Comparison of ENCODE assay signal across 20 mouse cellular contexts in the genomic region with DNA sequence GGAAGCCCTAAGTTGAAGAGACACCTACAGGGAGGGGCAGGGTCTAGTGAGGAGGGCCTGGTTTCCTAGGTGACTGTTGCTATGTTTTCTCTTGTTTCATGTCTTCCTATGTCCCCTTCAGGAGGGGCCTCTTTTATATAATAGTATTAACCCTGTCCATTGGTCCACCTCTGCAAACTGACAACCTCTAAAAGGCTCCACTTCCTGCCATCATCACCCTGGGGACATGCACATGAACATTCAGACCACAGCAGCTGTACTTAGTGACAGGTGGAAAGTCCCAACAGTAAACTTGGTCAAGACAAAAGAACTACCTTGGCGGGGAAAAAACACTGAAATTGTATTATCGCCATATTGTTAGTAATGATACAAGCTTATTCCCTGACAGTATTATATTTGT.
DNase-seq lines count a peak whose midpoint lies in the region; ATAC-seq lines count a peak whose summit lies in the region.
"Had no signal": no experiment of that assay in that cellular context is flagged by ENCODE, and none has a peak within 500 bp of the region (broad histone marks: within the 10 kb centered on the region; RNA-seq: fewer than 3 reads in every experiment).

No protein-coding gene starts in this region.

- ATAC-seq in CD4-positive, CD25-positive, alpha-beta regulatory T cell, adult 4 months = peak; percentile 91
- ATAC-seq: forebrain, embryonic 15.5 days; intestine, embryonic 15.5 days; liver, embryonic 12.5 days had no signal

- H3K27me3 ChIP-seq in limb, embryonic 10.5 days (ENCODE audit: low read depth, poor library complexity, severe bottlenecking) = no peaks in the 10 kb centered on the region
- H3K27me3 ChIP-seq: forebrain, embryonic 15.5 days; heart, embryonic 12.5 days; intestine, embryonic 15.5 days; kidney, embryonic 15.5 days; liver, embryonic 12.5 days had no signal

- H3K27ac ChIP-seq in limb, embryonic 10.5 days = no peak overlapping the region
- H3K27ac ChIP-seq: forebrain, embryonic 15.5 days; intestine, embryonic 15.5 days; kidney, embryonic 15.5 days; layer of hippocampus, adult 2 months; liver, embryonic 12.5 days; midbrain, embryonic 10.5 days had no signal

- H3K36me3 ChIP-seq in limb, embryonic 10.5 days = no peaks in the 10 kb centered on the region
- H3K36me3 ChIP-seq: forebrain, embryonic 15.5 days; intestine, embryonic 15.5 days; liver, embryonic 12.5 days; midbrain, embryonic 10.5 days had no signal

- WGBS in limb, embryonic 10.5 days = 92% methylated on average over 2 of the region's 2 CpGs

- intact Hi-C loops in heart, postnatal 25 days (cut with DNase I) = no loop called here
- intact Hi-C loops in left cerebral cortex, postnatal 4 days (cut with DNase I) = no loop called here

- no peaks in the 10 kb centered on the region for H3K9me3 ChIP-seq in limb, embryonic 10.5 days (replicated peaks)
- H3K9me3 ChIP-seq: forebrain, embryonic 15.5 days; G1E; heart, embryonic 12.5 days; intestine, embryonic 15.5 days; kidney, embryonic 15.5 days; liver, embryonic 12.5 days; midbrain, embryonic 10.5 days had no signal

- H3K4me1 ChIP-seq in limb, embryonic 10.5 days = 0 out of 2 replicates have a peak, but pooled peaks cover 11% of the 10 kb centered on the region
- H3K4me1 ChIP-seq: forebrain, embryonic 15.5 days had no signal

- DNase-seq in heart, adult 11 months = peak; percentile 90
- DNase-seq in heart, postnatal 25 days (ENCODE audit: low spot score) = no peak
- peak; percentile 11 for DNase-seq in limb, embryonic 10.5 days (ENCODE audit: low spot score)
- peak; percentile 31 to 56 for DNase-seq in spleen, adult 18-20 months
- DNase-seq in adrenal gland, postnatal 4 days (ENCODE audit: low spot score in 2 of 2) = no peak
- DNase-seq in left cerebral cortex, postnatal 4 days = no peak
- no peak for DNase-seq in kidney, postnatal 36 days
- DNase-seq: cerebellum, adult 11 months; cerebellum, postnatal 36 days; heart, postnatal 4 days; thymus, postnatal 36 days had no signal

- H3K4me3 ChIP-seq in limb, embryonic 10.5 days = no peak overlapping the region
- H3K4me3 ChIP-seq: forebrain, embryonic 15.5 days; heart, embryonic 12.5 days; intestine, embryonic 15.5 days; kidney, embryonic 15.5 days; layer of hippocampus, adult 2 months; liver, embryonic 12.5 days; midbrain, embryonic 10.5 days had no signal

Comparison
In these comparisons a context has a peak if more than half of its experiments do, and no peak if none do; other contexts are left out.
1. DNase-seq: peak in heart, adult 11 months (single experiment), limb, embryonic 10.5 days (single experiment) and spleen, adult 18-20 months (2 of 2); none in heart, postnatal 25 days (single experiment), adrenal gland, postnatal 4 days (0 of 2), left cerebral cortex, postnatal 4 days (single experiment) and kidney, postnatal 36 days (0 of 2).